Comparison of ENCODE assay signal across 24 mouse cellular contexts in the genomic region with DNA sequence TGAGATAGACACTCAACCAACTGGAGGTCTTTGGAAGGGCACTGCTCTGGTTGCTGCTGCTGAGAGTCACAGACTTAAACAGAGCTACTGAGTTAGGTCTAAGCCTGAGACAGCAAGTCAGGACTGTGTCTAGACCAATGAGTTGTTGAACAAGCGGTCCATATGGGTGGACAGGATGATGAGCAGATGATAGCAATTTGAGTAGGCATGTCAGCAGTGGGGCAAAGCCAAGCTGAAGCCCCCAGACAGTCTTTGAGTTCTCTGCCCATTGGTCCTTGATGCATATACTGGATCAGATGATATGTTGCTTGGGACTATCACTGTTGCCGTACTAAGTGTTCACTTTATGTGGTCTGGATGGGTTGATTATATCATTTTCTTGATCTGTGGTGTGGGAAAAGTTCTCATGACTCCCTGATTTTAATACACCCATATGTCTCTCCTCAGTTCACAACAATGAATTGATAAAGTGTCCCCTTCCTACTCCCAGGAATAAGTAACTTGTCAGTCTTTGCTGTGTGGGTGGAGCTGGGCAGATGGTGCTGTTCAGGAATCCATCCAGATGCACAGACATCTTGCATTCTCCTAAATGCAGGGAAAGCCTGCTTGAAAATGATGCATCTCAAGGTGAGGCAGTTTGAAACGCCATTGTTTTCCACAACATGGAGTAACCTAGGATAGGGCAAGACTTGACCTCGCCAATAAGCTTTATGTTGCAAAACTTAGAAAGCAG. TPM values are rescaled to one million over a fixed set of nuclear protein-coding genes. Genes with fewer than 3 reads are reported as not detected.
DNase-seq lines count a peak whose midpoint lies in the region; ATAC-seq and TF ChIP-seq lines count a peak whose summit lies in the region.
"Had no signal": no experiment of that assay in that cellular context is flagged by ENCODE, and none has a peak within 500 bp of the region (broad histone marks: within the 10 kb centered on the region; RNA-seq: fewer than 3 reads in every experiment).

No protein-coding gene starts in this region.

- no peak overlapping the region for H3K27ac ChIP-seq in forebrain, embryonic 16.5 days (ENCODE audit: low read length)
- no peak overlapping the region for H3K27ac ChIP-seq in forebrain, embryonic 11.5 days (ENCODE audit: low read depth, low read length)
- H3K27ac ChIP-seq in layer of hippocampus, adult 2 months = peak overlapping the region; percentile 40
- H3K27ac ChIP-seq in lung, postnatal 0 days (ENCODE audit: low read length) = no peak overlapping the region
- H3K27ac ChIP-seq: embryonic facial prominence, embryonic 12.5 days; forebrain, embryonic 12.5 days; heart, embryonic 10.5 days; hindbrain, embryonic 13.5 days; hindbrain, postnatal 0 days had no signal

- no peaks in the 10 kb centered on the region for H3K4me1 ChIP-seq in forebrain, embryonic 16.5 days (replicated peaks; ENCODE audit: control insufficient read depth, insufficient read depth, low read length)
- H3K4me1 ChIP-seq in forebrain, embryonic 11.5 days (replicated peaks; ENCODE audit: control insufficient read depth, insufficient read depth, low read length) = no peaks in the 10 kb centered on the region
- no peaks in the 10 kb centered on the region; the same call in 1 of the 2 replicates for H3K4me1 ChIP-seq in lung, postnatal 0 days (ENCODE audit: insufficient read depth, low read depth, low read length)
- H3K4me1 ChIP-seq: embryonic facial prominence, embryonic 12.5 days; forebrain, embryonic 12.5 days; heart, embryonic 10.5 days had no signal

- peak; percentile 20; the same call in 1 of the 2 replicates for ATAC-seq in forebrain, embryonic 16.5 days
- no peak for ATAC-seq in forebrain, embryonic 11.5 days (replicated peaks; ENCODE audit: low FRiP score)
- no peak for ATAC-seq in lung, postnatal 0 days
- ATAC-seq: CD4-positive, CD25-positive, alpha-beta regulatory T cell, adult 4 months; forebrain, postnatal 0 days; hindbrain, postnatal 0 days had no signal

- H3K4me3 ChIP-seq in forebrain, embryonic 16.5 days (replicated peaks; ENCODE audit: low read length) = no peak overlapping the region
- H3K4me3 ChIP-seq in forebrain, embryonic 11.5 days (ENCODE audit: low read depth, low read length) = no peak overlapping the region
- H3K4me3 ChIP-seq in layer of hippocampus, adult 2 months = no peak overlapping the region
- H3K4me3 ChIP-seq in lung, postnatal 0 days (ENCODE audit: low read depth, low read length) = no peak overlapping the region
- H3K4me3 ChIP-seq: embryonic facial prominence, embryonic 12.5 days; forebrain, embryonic 12.5 days; heart, embryonic 10.5 days; hindbrain, embryonic 13.5 days had no signal

- DNase-seq in forebrain, embryonic 11.5 days (ENCODE audit: low spot score) = no peak
- DNase-seq in layer of hippocampus, adult 2 months (ENCODE audit: low spot score in 2 of 2) = peak; percentile 47 to 64
- no peak for DNase-seq in layer of hippocampus, adult 9-10 months (ENCODE audit: low spot score)
- DNase-seq in lung, postnatal 0 days (ENCODE audit: low spot score) = peak; percentile 3
- no peak for DNase-seq in lung, postnatal 25 days (ENCODE audit: low spot score)
- no peak for DNase-seq in thymus, postnatal 25 days
- DNase-seq: adrenal gland, adult 8-10 months; adrenal gland, postnatal 36 days; B cell, adult 2 months; cerebellum, adult 11-12 months; cerebellum, adult 9-10 months; cerebellum, postnatal 25 days; forebrain, postnatal 0 days; gastrocnemius, postnatal 36 days; heart, adult 18-20 months; heart, postnatal 10 days had no signal

- H3K27me3 ChIP-seq in forebrain, embryonic 16.5 days (replicated peaks; ENCODE audit: control insufficient read depth, insufficient read depth, low read length) = no peaks in the 10 kb centered on the region
- no peaks in the 10 kb centered on the region for H3K27me3 ChIP-seq in forebrain, embryonic 11.5 days (ENCODE audit: control insufficient read depth, insufficient read depth, low read length)
- H3K27me3 ChIP-seq in lung, postnatal 0 days (replicated peaks; ENCODE audit: insufficient read depth, low read length) = no peaks in the 10 kb centered on the region
- H3K27me3 ChIP-seq: embryonic facial prominence, embryonic 12.5 days; forebrain, embryonic 12.5 days; hindbrain, embryonic 13.5 days had no signal

- no peak overlapping the region for H3K9ac ChIP-seq in forebrain, embryonic 16.5 days (replicated peaks; ENCODE audit: low read depth, low read length)
- no peak overlapping the region for H3K9ac ChIP-seq in forebrain, embryonic 11.5 days (ENCODE audit: low read length)
- no peak overlapping the region for H3K9ac ChIP-seq in lung, postnatal 0 days (replicated peaks; ENCODE audit: low read depth)
- H3K9ac ChIP-seq: embryonic facial prominence, embryonic 12.5 days; forebrain, embryonic 12.5 days; forebrain, postnatal 0 days; hindbrain, embryonic 13.5 days had no signal

- 91% methylated on average over 4 of the region's 4 CpGs for WGBS in forebrain, embryonic 16.5 days
- WGBS in forebrain, embryonic 11.5 days = 96% methylated on average over 4 of the region's 4 CpGs
- 90% methylated on average over 4 of the region's 4 CpGs for WGBS in lung, postnatal 0 days

- no peak overlapping the region for H3K4me2 ChIP-seq in forebrain, embryonic 16.5 days (ENCODE audit: low read length)
- no peak overlapping the region for H3K4me2 ChIP-seq in forebrain, embryonic 11.5 days (ENCODE audit: low read depth, low read length, severe bottlenecking)
- no peak overlapping the region for H3K4me2 ChIP-seq in lung, postnatal 0 days (replicated peaks; ENCODE audit: low read depth, low read length)
- H3K4me2 ChIP-seq: embryonic facial prominence, embryonic 12.5 days; forebrain, embryonic 12.5 days; hindbrain, embryonic 13.5 days had no signal

- no peaks in the 10 kb centered on the region for H3K36me3 ChIP-seq in forebrain, embryonic 16.5 days (ENCODE audit: control insufficient read depth, insufficient read depth)
- no peaks in the 10 kb centered on the region for H3K36me3 ChIP-seq in forebrain, embryonic 11.5 days (ENCODE audit: control insufficient read depth, insufficient read depth, low read length)
- H3K36me3 ChIP-seq in lung, postnatal 0 days (ENCODE audit: insufficient read depth, low read length) = no peaks in the 10 kb centered on the region
- H3K36me3 ChIP-seq: embryonic facial prominence, embryonic 12.5 days; forebrain, embryonic 12.5 days; heart, embryonic 10.5 days; hindbrain, embryonic 13.5 days had no signal

- no peaks in the 10 kb centered on the region for H3K9me3 ChIP-seq in forebrain, embryonic 16.5 days (ENCODE audit: control insufficient read depth, low read length)
- no peaks in the 10 kb centered on the region for H3K9me3 ChIP-seq in forebrain, embryonic 11.5 days (ENCODE audit: control insufficient read depth, low read length)
- no peaks in the 10 kb centered on the region for H3K9me3 ChIP-seq in lung, postnatal 0 days (ENCODE audit: low read length)
- H3K9me3 ChIP-seq: embryonic facial prominence, embryonic 12.5 days; forebrain, embryonic 12.5 days; G1E; heart, embryonic 10.5 days; hindbrain, embryonic 13.5 days had no signal

- no peak for TF ChIP-seq EP300 in lung, postnatal 0 days (IDR thresholded peaks at IDR 0.05)

- no peak for TF ChIP-seq CTCF in layer of hippocampus, adult 2 months (conservative IDR thresholded peaks at IDR 0.05)
- TF ChIP-seq CTCF in lung, postnatal 0 days (IDR thresholded peaks at IDR 0.05) = no peak

RNA-seq across cellular contexts. Expression of a gene that starts 44.5 kb away (rescaled TPM):
- polyA plus RNA-seq in forebrain, embryonic 16.5 days (2015; fragmentation: Nextera tagmentation; extraction: Ambion mirVana) = 144 and 148 TPM in 2 replicates
- polyA plus RNA-seq in forebrain, embryonic 11.5 days (2014; fragmentation: Nextera tagmentation; extraction: Ambion mirVana) = 57.8 and 59.0 TPM in 2 replicates
- 1,000 to 10,000 TPM; 1,343 to 1,371 TPM for total RNA-seq in layer of hippocampus, adult 2 months (2021)
- polyA plus RNA-seq in lung, postnatal 0 days (2015; fragmentation: Nextera tagmentation; extraction: Ambion mirVana) = 105 and 125 TPM in 2 replicates

Comparison
In these comparisons a context has a peak if more than half of its experiments do, and no peak if none do; other contexts are left out.
1. DNase-seq: peak in layer of hippocampus, adult 2 months (2 of 2) and lung, postnatal 0 days (single experiment); none in forebrain, embryonic 11.5 days (single experiment), layer of hippocampus, adult 9-10 months (single experiment), lung, postnatal 25 days (single experiment) and thymus, postnatal 25 days (single experiment).